Mouse (Mus musculus) left cerebral cortex, postnatal 10 days (tissue): ENCODE measurements around the gene Spata3. TPM values are rescaled to one million over a fixed set of nuclear protein-coding genes. Genes with fewer than 3 reads are reported as not detected.

ENCODE experiments used
- DNase-seq, 2 experiments: peaks; one replicate each; pipeline ENCODE4 v3.0.0; 2021 to 2022; ENCODE audit warnings: low spot score in 2 of 2, mixed read lengths in 1 of 2; ENCODE audit errors: extremely low spot score in 1 of 2
- intact Hi-C: fragments of 180-260 bp; cut with DNase I; formaldehyde crosslinking; loops from one replicate; pipeline ENCODE4 v1.15.1; 2025
- total RNA-seq, 2 experiments: library from RNA; stranded (reverse); gene quantifications; 2 replicates each; pipeline ENCODE4 v1.2.3; 2021

The Spata3 gene
- total RNA-seq, 2 experiments from 2014 or later: 0.62 to 0.89 TPM

GRCm38 (mm10) chr1:86064271-86064991 lies 47.8 kb downstream of the Spata3 start, which contains the start of gene Psmd1:
Gene Psmd1, plus strand, starts transcription at chr1:86064387.
- intact Hi-C loops: no loop called here
- peak; percentile 89 for DNase-seq

- DNase-seq: no peak
- intact Hi-C loops: no loop called here
Measured at GRCm38 (mm10) chr1:86076565-86076964, 59.9 kb downstream of the Spata3 start.

Other genes starting within 250 kb of the Spata3 start
- gene A630001G21Rik, start 238.2 kb upstream of the Spata3 start, total RNA-seq: under 1 TPM; 0.49 to 0.91 TPM
- gene Cab39, start 223.4 kb upstream of the Spata3 start, total RNA-seq: 100 to 1,000 TPM; 134 to 148 TPM
- gene Itm2c, start 122.5 kb upstream of the Spata3 start, total RNA-seq: 100 to 1,000 TPM; 258 to 275 TPM
- gene 4933407L21Rik, start 88.3 kb upstream of the Spata3 start, total RNA-seq: 1 to 10 TPM; 6.3 to 7.8 TPM
- gene Gpr55, start 55.8 kb upstream of the Spata3 start, total RNA-seq: under 1 TPM in 1 of 2 experiments, not detected in 1; 0.08 TPM
- 1 to 10 TPM; 4.7 to 8.8 TPM for gene 2810459M11Rik, start 29.0 kb downstream of the Spata3 start, total RNA-seq
- 100 to 1,000 TPM; 126 to 127 TPM for gene Psmd1, start 47.6 kb downstream of the Spata3 start, total RNA-seq
- gene Htr2b, start 95.2 kb downstream of the Spata3 start, total RNA-seq: under 1 TPM in 1 of 2 experiments, not detected in 1; 0.36 TPM
- gene Gm21972, start 116.8 kb downstream of the Spata3 start, total RNA-seq: 1 to 10 TPM in 1 of 2 experiments, not detected in 1; 6.5 TPM
- gene Armc9, start 138.0 kb downstream of the Spata3 start, total RNA-seq: 10 to 100 TPM; 40.7 to 45.7 TPM